Mouse (Mus musculus) gastrocnemius, postnatal 25 days (tissue): ENCODE data around the gene Cldn11. TPM values are rescaled to one million over a fixed set of nuclear protein-coding genes. Genes with fewer than 3 reads are reported as not detected.
A peak's percentile ranks its signal among the peaks of the same experiment; 100 is the strongest.

ENCODE experiments used
- DNase-seq: peaks from one replicate; pipeline ENCODE4 v3.0.0; 2022
- total RNA-seq, 2 experiments: library from RNA; stranded (reverse); gene quantifications; 1 replicate in 1 of 2; 2 replicates in 1 of 2; pipeline ENCODE4 v1.2.3; 2021

The Cldn11 gene
- total RNA-seq, 2 experiments from 2014 or later = 0.15 to 0.88 TPM

DNA sequence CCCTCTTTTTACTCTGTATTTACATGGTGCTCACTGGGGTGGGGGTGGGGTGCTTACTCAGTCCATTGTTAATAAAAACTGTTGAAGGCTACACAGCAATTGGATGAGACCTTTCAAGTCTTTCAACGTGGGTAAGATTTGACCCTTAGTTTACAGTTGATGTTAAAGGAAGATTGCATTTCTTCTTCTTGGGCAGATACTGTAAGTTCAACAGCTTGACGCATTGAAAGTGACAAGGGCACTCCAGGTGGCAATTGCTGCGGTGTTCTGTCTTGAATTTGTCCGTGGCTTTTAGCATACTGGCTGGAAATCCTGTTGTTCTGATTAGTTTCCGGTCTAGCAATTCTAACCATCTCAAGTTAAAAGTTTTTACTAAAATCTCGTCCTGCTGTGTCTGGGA lies 11.6 kb downstream of the Cldn11 start:
- no peak for DNase-seq

DNA sequence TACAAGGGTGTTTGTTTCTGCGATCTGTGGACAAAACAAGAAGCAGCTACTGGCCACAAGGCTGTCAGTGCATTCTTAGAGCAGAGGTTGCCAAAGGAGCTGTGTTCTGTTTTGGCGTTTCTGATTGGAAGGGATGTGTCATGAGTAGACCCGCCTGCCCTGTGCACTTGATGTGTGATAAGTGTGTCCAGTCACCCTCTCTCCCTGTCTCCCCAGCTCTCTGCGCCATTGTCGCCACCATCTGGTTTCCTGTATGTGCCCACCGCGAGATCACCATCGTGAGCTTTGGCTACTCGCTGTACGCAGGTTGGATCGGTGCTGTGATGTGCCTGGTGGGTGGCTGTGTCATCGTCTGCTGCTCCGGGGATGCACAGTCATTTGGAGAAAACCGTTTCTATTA lies 13.1 kb downstream of the Cldn11 start:
- DNase-seq = no peak

DNA sequence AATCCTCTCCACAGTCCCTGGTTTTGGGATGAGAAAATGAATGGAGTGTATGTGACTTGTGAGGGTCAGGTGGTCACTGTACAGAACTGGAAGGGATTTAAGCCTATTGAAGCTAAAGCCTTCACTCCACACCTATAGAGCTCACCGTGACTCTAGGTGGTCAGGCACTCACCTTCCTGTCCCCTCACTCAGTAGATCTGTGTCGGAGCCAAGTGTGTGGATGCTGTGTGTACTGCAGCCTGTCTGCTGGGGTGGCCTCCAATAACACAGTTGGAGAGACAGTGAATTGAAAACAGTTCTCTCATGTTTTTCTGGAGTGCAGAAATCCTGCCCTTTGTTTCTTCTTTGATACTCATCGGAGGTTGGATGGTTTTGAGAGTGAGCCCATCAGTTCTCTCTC lies 16.1 kb downstream of the Cldn11 start:
- no peak for DNase-seq

DNA sequence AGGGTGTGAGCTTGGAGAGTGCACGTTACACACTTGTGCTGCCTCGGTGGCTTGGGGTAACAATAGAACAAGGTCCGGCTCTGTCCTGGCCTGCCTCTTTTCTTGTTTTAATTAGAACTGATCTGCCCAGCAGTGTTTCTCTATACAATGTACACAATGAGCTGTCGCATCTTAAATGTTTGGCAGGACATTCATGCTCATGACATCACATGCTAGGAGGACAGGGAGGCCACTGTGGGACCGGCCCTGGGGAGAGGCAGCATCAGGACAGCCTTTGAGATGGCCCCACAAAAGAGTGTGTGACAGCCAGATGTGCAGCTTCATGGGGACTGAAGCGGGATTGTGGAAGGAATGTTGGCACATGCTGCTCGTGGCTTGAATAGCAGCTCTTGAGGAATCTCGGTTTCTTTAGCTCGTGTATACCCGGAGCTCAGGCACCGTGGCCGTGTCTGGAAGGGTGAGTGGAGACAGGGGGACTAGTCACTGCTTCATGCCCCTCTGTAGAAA lies 16.7 kb downstream of the Cldn11 start:
- DNase-seq = no peak

DNA sequence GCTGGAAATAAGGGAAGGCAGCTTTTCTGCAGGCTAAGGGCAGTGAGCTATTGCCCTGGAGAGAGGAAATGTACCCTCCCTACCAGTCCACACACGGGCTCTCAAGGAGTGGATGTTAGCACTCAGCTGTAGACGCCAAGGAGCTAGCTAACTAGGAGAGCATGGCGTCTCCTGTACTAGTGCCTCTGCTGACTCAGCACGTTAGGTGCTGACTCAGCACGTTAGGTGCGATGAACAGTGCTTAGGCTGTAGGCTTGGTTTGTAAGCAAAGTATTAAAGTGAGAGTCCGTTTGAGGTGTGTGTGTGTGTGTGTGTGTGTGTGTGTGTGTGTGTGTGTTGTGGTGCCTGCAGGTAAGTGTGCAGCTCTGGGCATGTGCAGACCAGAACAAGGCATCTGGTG lies 40.6 kb downstream of the Cldn11 start:
- no peak for DNase-seq

DNA sequence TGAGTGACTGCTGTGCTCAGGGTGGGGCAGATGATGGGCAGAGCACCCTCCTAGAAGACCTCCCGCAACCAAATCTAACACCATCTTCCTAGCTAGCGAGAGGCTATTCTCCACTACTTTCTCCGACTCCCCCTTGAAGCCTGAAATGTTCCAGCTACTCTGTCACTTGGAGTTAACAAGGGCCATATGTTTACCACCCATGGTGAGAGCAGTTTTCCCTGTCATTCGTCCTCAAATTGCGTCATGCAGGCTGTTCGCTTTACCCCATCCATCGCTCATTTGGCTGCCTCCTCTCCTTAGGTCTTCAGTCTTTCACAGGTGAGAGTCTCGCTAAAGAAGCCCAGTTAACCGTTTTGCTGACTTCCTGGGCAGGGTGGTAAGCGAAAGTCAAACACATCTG lies 41.7 kb downstream of the Cldn11 start:
- DNase-seq = no peak

DNA sequence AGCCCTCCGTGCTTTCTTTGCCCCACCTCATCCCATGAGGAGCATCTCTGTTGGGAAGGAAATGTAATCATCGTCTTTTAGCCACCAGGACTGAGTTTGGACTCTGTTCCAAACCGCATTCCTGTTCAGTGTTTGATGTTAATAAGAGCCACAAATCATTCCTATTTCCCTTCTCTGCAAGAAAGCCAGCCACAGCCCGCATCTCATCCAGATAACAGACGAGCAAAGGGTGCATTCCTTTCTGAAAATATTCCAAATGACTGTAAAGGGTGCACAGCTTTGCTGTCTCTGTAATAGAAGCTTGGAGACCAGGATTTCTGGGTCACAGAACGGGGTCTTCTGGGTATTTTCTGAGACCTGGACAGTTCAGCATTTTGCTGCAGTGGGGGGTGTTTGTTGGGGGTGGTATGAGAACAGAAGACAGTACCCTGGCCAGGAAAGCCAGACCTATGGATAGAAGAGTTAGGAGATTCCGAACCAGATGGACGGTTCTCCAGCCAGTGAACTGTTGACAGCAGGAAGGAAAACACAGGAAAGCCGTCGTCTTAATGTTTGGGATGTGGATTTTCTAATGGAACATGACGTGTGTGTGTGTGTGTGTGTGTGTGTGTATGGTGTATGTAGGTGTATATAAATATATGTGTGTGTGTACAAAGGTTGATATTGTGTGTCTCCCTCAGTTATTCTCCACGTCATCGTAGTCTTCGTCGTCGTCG lies 49.6 kb downstream of the Cldn11 start:
- DNase-seq = no peak

DNA sequence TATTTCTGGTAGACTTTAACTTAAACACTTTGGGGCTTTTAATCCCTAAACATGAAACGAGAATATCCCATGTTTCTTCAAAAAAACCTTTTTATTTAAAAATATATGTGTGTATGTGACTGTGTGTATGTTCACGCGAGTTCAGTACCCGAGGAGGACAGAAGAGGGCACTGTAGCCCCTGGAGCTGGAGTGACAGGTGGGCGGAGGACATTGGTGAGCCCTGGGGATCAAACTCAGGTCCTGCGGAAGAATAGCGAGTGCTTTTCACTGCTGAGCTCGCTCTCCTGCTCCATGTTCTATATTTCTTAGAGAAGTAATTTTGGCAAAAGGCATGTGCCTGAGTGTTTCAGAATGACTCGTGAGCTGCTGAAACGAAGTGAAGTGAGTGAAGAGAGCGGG lies 54.2 kb downstream of the Cldn11 start:
- no peak for DNase-seq

DNA sequence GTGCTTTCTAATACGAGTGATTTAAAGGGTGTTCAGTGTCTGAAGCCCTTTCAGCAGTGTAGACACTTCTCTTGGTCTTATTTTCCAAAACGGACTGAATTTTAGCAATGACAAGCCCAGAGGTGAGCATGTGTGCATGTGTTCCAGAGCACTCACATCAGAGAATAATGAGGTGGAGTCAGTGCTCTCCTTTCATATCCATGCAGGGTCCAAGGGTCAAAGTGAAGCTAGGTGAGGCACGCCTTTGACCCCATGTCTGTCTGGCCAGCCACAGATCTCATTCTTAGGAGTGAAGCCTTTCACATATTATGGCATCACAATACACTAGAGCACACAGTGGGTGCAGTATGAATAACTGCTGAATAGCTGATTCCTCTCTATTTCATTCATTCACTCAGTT lies 55.4 kb downstream of the Cldn11 start:
- DNase-seq = no peak

DNA sequence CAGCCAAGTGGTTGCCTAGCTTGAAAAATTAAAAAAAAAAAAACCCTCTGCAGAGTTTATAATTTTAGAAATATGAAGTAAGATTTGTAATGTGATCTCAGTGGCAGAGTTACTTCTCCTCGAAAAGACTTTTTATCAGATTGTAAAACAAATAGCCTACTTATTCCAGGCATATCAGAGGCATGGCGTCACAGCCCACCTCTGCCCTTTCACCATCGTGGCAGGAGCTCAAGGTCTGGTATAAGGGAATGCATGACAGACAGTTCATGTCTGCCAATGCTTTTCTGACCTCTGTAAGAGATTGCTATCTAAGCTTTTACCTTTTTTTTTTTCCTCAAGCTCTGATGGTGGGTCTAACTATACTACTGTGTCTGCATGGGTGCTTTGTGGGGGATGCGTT lies 58.3 kb downstream of the Cldn11 start:
- no peak for DNase-seq

DNA sequence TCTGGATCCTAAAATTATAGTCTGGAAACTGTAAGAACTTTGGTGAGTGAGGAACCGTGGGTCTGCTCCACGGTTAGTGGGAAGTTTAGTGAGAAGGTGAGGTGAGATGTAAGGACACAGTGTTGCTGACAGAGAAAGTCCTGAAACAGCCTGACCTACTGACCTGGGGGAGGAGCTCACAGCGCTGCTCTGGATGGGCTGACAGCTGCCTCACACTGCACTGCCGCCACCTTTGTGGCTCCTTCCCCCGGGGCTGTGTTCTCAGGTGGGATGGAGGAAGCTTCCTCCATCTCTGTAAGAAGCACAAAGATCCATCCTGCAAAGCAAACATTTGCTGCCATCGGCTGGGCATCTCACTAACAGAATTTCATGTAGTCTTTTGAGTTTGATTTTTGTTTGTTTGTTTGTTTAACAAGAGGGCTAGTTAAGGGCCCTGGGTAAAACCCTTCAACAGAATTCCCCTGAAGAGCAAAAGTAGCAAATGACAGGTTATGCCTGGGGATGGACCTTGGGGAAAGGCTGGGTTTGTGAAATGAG lies 58.8 kb downstream of the Cldn11 start:
- DNase-seq = no peak

DNA sequence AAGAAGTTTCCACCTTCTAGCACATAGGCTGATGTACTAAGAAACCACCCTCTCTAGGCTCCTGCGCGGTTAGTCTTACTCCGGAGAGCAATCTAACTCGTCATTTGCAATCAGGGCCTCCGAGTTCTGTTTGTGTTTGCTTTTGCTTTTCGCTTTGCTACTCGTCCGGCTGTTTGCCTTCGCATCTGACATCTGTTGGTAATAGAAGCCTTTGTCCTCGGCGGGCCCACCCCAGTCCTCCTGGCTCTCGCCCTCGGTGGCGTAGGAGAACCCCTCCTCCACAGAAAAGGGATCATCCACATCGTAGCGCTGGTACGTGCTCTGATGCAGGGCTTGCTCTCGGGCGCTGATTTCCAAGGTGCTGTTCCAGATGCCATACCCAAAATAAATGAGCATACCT lies 59.3 kb downstream of the Cldn11 start:
- peak; percentile 10 for DNase-seq

DNA sequence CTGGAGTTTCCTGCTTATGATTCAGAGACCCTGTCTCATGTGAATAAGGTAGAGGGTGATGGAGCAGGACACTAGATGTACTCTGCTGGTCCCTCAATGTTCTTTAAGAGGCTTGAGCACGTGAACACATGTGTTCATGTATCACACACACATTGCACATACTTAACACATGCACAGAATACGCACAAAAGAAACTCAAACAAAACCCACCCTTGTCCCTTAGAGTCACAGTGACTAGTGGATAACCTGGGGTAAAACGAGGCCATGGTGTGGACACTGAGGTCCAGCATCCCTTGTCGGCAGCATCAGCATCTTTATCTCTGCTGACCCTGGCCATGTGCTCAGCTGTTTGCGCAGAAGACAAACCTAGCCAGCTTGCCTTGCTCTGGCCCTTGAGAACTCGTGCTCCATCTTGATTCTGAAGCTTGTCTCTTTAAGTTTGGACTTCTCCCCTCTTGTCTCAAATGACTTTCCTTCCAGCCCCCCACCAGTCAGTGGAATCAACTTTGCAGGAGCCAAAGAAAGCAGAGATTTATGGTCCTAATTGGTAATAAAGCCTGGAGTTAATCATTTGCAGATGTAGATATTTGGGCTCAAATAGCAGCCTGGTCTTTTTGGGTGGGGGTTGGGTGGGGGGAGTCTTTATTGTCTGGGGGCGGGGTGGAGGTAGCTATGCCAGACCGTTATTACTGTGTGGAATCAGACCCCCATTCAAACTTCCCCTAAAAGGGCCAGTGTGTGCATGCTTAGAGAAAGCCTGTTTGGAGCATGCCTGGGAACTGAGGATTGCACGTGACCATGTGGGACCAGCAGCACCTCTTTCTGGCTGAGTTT lies 62.7 kb downstream of the Cldn11 start:
- no peak for DNase-seq

DNA sequence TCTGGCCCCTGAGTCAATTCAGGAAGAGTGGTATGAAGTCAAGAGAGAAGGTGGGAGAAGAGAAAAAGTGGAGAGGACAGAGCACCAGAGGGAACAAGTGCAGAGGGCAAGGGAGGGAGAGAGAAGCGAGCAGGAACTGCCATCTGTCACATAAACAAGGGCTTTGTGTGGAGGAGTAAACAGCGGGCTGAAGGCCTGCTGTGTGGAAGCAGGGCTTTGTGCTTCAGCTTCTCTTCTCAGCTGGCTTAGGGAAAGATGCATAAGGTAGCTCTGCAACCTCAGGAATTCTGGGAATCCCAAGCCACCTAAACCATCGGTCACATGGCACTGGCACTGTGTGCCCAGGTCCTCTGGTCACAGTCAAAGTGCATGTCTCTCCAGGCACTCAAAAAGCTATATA lies 64.1 kb downstream of the Cldn11 start:
- DNase-seq = no peak

Other genes with a start within 250 kb of the Cldn11 start
- 10 to 100 TPM; 10.6 to 11.0 TPM for gene Phc3, start 180.5 kb upstream of the Cldn11 start, total RNA-seq
- 1 to 10 TPM; 4.4 to 4.7 TPM for gene Prkci, start 154.2 kb upstream of the Cldn11 start, total RNA-seq
- gene Skil, start 54.9 kb upstream of the Cldn11 start, total RNA-seq = 10 to 100 TPM; 11.4 to 11.8 TPM
- gene Slc7a14, start 160.5 kb downstream of the Cldn11 start, total RNA-seq = under 1 TPM; 0.03 to 0.05 TPM